Mouse (Mus musculus) kidney, adult 2 months (tissue): Measurements from ENCODE around the gene Kpna7.

Experiments used
- CTCF ChIP-seq: fragments of 200-500 bp; conservative IDR thresholded peaks from 2 replicates; pipeline ENCODE4 v1.5.1; 2011; ENCODE audit warnings: low read depth, mild to moderate bottlenecking, control low read depth, low read length, moderate library complexity, mixed read lengths; ENCODE audit not compliant: insufficient read depth, insufficient read length
- POLR2A ChIP-seq: fragments of 200-500 bp; IDR thresholded peaks from one replicate; pipeline ENCODE4 v1.6.1; 2011; ENCODE audit warnings: low read depth, low read length, control low read depth

DNA sequence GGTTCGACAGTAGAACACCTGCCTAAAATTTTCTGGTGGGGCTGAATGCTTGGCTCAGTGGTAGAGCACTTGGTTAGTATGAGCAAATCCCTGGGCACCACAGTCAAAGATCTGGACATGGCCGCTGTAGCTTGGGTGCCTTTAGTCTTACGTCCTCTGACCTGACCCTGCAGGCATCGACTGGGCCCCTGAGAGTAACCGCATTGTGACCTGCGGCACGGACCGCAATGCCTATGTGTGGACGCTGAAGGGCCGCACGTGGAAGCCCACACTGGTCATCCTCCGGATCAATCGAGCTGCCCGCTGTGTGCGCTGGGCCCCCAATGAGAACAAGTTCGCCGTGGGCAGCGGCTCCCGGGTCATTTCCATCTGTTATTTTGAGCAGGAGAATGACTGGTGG, 39.6 kb upstream of the Kpna7 start:
- TF ChIP-seq CTCF (no peak), POLR2A (no peak)
